Mouse (Mus musculus) limb, embryonic 14.5 days (tissue): ENCODE data around the gene Fbxw7. TPM values are rescaled to one million over a fixed set of nuclear protein-coding genes. Genes with fewer than 3 reads are reported as not detected.
A peak's percentile ranks its signal among the peaks of the same experiment; 100 is the strongest.

Experiments used
- ATAC-seq: fragments of 200-750 bp; cut with Nextera tagmentation; 2 replicates; pipeline ENCODE4 v1.8.0; 2017; ENCODE audit warnings: low read depth, moderate number of reproducible peaks, moderate TSS enrichment; ENCODE audit not compliant: low FRiP score
- DNase-seq: peaks from one replicate; pipeline ENCODE4 v3.0.0-alpha.2; 2015; ENCODE audit warnings: low spot score
- H3K27ac ChIP-seq: fragments of 300-500 bp; sonication (generic); replicated peaks from 2 replicates; pipeline ENCODE4 v1.5.1; 2014; ENCODE audit warnings: low read depth, mild to moderate bottlenecking, low read length, moderate library complexity, mixed read lengths
- H3K27me3 ChIP-seq: fragments of 300-500 bp; sonication (generic); 2 replicates; pipeline ENCODE4 v1.6.1; 2014; ENCODE audit warnings: low read length, mixed read lengths; ENCODE audit not compliant: control insufficient read depth, insufficient read depth
- H3K36me3 ChIP-seq: fragments of 300-500 bp; sonication (generic); 2 replicates; pipeline ENCODE4 v1.6.1; 2014; ENCODE audit warnings: mild to moderate bottlenecking, low read length, moderate library complexity, mixed read lengths; ENCODE audit not compliant: control insufficient read depth, insufficient read depth
- H3K4me1 ChIP-seq: fragments of 300-500 bp; sonication (generic); 2 replicates; pipeline ENCODE4 v1.6.1; 2014; ENCODE audit warnings: antibody characterized with exemption, low read length, mixed read lengths; ENCODE audit not compliant: control insufficient read depth, insufficient read depth
- H3K4me2 ChIP-seq: fragments of 300-500 bp; sonication (generic); replicated peaks from 2 replicates; pipeline ENCODE4 v1.6.1; 2014; ENCODE audit warnings: low read depth, mild to moderate bottlenecking, low read length, moderate library complexity; ENCODE audit not compliant: severe bottlenecking
- H3K4me3 ChIP-seq: fragments of 300-500 bp; sonication (generic); replicated peaks from 2 replicates; pipeline ENCODE4 v1.5.1; 2014; ENCODE audit warnings: low read length
- H3K9ac ChIP-seq: fragments of 300-500 bp; sonication (generic); 2 replicates; pipeline ENCODE4 v1.6.1; 2014; ENCODE audit warnings: mild to moderate bottlenecking, low read depth, low read length, moderate library complexity; ENCODE audit not compliant: severe bottlenecking
- H3K9me3 ChIP-seq: fragments of 300-500 bp; sonication (generic); 2 replicates; pipeline ENCODE4 v1.6.1; 2016; ENCODE audit warnings: low read length; ENCODE audit not compliant: control insufficient read depth
- POLR2A ChIP-seq: fragments of 200-500 bp; IDR thresholded peaks from 2 replicates; pipeline ENCODE4 v1.8.0; 2012; ENCODE audit warnings: inconsistent platforms, mild to moderate bottlenecking, moderate library complexity, borderline replicate concordance; ENCODE audit not compliant: insufficient read depth, insufficient read length; ENCODE audit errors: extremely low read depth
- WGBS: fragments of 180-500 bp; shearing (Covaris S2); extraction: QIAGEN DNeasy Blood & Tissue Kit; methylation state at CpG from one replicate; pipeline ENCODE4 v1.1.7; 2014; 5-methylcytosine and 5-hydroxymethylcytosine counted together
- polyA plus RNA-seq, 2 experiments: library from polyadenylated mRNA; depleted of rRNA in 1 of 2; stranded (reverse) in 1 of 2; unstranded in 1 of 2; fragments of >200 nt; fragmentation: Nextera tagmentation in 1 of 2; extraction: Ambion mirVana in 1 of 2; gene quantifications; 2 replicates each; pipeline versions ENCODE4 v1.2.1 to v1.2.3; 2012 to 2014

Fbxw7 gene
- polyA plus RNA-seq, 2 experiments: 10.6 to 13.4 TPM

- H3K27ac ChIP-seq: no peak overlapping the region
- no peak for DNase-seq
Measured at GRCm38 (mm10) chr3:84967364-84967763, 152.3 kb downstream of the Fbxw7 start.

GRCm38 (mm10) chr3:84971561-84971960 is 156.5 kb downstream of the Fbxw7 start:
- Histone ChIP-seq H3K4me1 (no peaks in the 10 kb centered on the region), H3K27me3 (no peaks in the 10 kb centered on the region), H3K9ac (no peak overlapping the region), H3K36me3 (peaks cover 29% of the 10 kb centered on the region), H3K4me2 (no peak overlapping the region), H3K27ac (no peak overlapping the region), H3K4me3 (no peak overlapping the region), H3K9me3 (no peaks in the 10 kb centered on the region)
- WGBS: 73% methylated on average over 5 of the region's 5 CpGs
- ATAC-seq (no peak), DNase-seq (peak; percentile 37)
- no peak for TF ChIP-seq POLR2A

More at GRCm38 (mm10) chr3:84967364-84967763, 152.3 kb downstream of the Fbxw7 start:
- TF ChIP-seq POLR2A: no peak
- ATAC-seq: no peak
- Histone ChIP-seq H3K36me3 (peaks cover 27% of the 10 kb centered on the region), H3K9me3 (no peaks in the 10 kb centered on the region), H3K27me3 (no peaks in the 10 kb centered on the region), H3K4me2 (no peak overlapping the region), H3K4me1 (no peaks in the 10 kb centered on the region), H3K4me3 (no peak overlapping the region), H3K9ac (no peak overlapping the region)
- 74% methylated on average over 4 of the region's 4 CpGs for WGBS

DNA sequence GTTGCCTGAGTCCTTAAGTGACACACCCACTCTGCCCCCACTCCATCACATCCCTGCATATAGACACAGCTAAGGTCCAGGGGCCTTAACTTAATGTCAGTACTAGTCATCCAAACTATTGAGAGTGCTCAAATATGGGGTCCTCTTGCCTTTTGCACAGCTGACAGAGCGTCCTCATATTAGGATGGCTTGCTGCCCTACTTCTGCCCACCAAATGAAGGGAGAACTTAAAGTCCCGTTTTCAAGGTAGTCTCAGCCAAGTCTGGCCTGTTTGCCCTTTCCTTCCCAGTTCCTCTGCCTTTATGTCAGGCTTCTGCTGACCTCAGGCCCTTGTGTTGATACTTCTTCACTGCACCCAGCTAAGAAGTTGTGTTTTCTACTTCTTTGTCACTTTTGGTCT is 157.8 kb downstream of the Fbxw7 start:
- Histone ChIP-seq H3K9ac (no peak overlapping the region), H3K36me3 (peaks cover 36% of the 10 kb centered on the region), H3K4me3 (no peak overlapping the region), H3K4me2 (no peak overlapping the region), H3K4me1 (no peaks in the 10 kb centered on the region), H3K27ac (no peak overlapping the region), H3K27me3 (no peaks in the 10 kb centered on the region), H3K9me3 (no peaks in the 10 kb centered on the region)
- TF ChIP-seq POLR2A: no peak
- ATAC-seq: no peak
- WGBS: 86% methylated on average over 2 of the region's 2 CpGs
- DNase-seq: no peak

DNA sequence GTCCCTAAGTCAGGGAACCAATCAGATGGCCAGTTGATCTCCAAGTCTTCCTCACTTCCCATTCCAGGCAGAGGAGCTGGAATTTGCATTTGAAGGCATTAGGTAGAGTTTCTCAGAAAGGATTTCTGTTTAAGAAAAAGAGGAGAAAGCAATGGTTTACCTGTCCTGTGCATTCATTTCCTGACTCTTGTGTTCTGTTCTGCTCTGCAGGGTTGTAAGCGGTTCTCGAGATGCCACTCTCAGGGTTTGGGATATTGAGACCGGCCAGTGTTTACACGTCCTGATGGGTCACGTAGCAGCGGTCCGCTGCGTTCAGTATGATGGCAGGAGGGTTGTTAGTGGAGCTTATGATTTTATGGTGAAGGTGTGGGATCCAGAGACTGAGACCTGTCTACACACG is 159.1 kb downstream of the Fbxw7 start:
- H3K27ac ChIP-seq: no peak overlapping the region
- no peak overlapping the region for H3K4me3 ChIP-seq
- 90% methylated on average over 9 of the region's 9 CpGs for WGBS
- TF ChIP-seq POLR2A: no peak
- H3K9ac ChIP-seq: no peak overlapping the region
- ATAC-seq (no peak), DNase-seq (no peak)
- H3K27me3 ChIP-seq: no peaks in the 10 kb centered on the region
- H3K9me3 ChIP-seq: no peaks in the 10 kb centered on the region
- H3K4me1 ChIP-seq: no peaks in the 10 kb centered on the region
- no peak overlapping the region for H3K4me2 ChIP-seq
- peaks cover 28% of the 10 kb centered on the region for H3K36me3 ChIP-seq

DNA sequence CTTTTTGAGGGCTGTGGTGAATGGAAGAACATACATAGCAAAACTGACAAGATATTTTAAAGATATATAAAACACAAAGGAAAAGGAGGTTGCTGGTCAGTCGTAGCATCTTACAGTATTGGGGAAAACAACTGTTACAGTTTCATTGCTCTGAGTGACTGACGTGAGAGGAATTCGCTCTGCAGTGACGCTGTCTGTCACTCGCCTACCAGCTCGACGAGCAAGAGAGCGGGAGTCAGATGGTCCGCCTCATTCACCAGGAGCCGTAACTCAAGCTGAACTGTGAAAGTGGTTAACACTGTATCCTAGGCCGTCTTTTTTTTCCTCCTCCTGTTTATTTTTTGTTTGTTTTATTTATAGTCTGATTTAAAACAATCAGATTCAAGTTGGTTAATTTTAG is 163.6 kb downstream of the Fbxw7 start:
- ATAC-seq (no peak), DNase-seq (no peak)
- Histone ChIP-seq H3K27ac (no peak overlapping the region), H3K36me3 (peaks cover 17% of the 10 kb centered on the region), H3K9ac (no peak overlapping the region), H3K27me3 (no peaks in the 10 kb centered on the region), H3K4me2 (no peak overlapping the region), H3K4me3 (no peak overlapping the region), H3K4me1 (no peaks in the 10 kb centered on the region), H3K9me3 (no peaks in the 10 kb centered on the region)
- 83% methylated on average over 11 of the region's 11 CpGs for WGBS
- no peak for TF ChIP-seq POLR2A

GRCm38 (mm10) chr3:84980158-84980557 is 165.1 kb downstream of the Fbxw7 start:
- ATAC-seq: no peak
- no peak for TF ChIP-seq POLR2A
- no peaks in the 10 kb centered on the region for H3K27me3 ChIP-seq
- H3K9ac ChIP-seq: no peak overlapping the region
- no peak overlapping the region for H3K4me3 ChIP-seq
- 98% methylated on average over 2 of the region's 2 CpGs for WGBS
- H3K27ac ChIP-seq: no peak overlapping the region
- peaks cover 17% of the 10 kb centered on the region for H3K36me3 ChIP-seq
- DNase-seq: no peak
- no peaks in the 10 kb centered on the region for H3K9me3 ChIP-seq
- H3K4me1 ChIP-seq: no peaks in the 10 kb centered on the region
- H3K4me2 ChIP-seq: no peak overlapping the region
